Mouse (Mus musculus) hindbrain, postnatal 0 days (tissue): Measurements from ENCODE around the gene Trp53rkb. TPM values are rescaled to one million over a fixed set of nuclear protein-coding genes. Genes with fewer than 3 reads are reported as not detected.

Experiments
- ATAC-seq: fragments of 200-750 bp; cut with Nextera tagmentation; 2 replicates; pipeline ENCODE4 v1.8.0; 2017; ENCODE audit warnings: mild to moderate bottlenecking, moderate TSS enrichment, moderate library complexity
- DNase-seq: peaks from one replicate; pipeline ENCODE4 v3.0.0-alpha.2; 2015; ENCODE audit warnings: low spot score
- H3K27ac ChIP-seq: fragments of 300-500 bp; sonication (generic); 2 replicates; pipeline ENCODE4 v1.5.1; 2014; ENCODE audit warnings: mild to moderate bottlenecking
- H3K27me3 ChIP-seq: fragments of 300-500 bp; sonication (generic); 2 replicates; pipeline ENCODE4 v1.6.1; 2014; ENCODE audit warnings: low read length, mixed read lengths; ENCODE audit not compliant: insufficient read depth
- H3K36me3 ChIP-seq: fragments of 300-500 bp; sonication (generic); 2 replicates; pipeline ENCODE4 v1.6.1; 2014; ENCODE audit warnings: low read length, mixed read lengths; ENCODE audit not compliant: insufficient read depth
- H3K4me1 ChIP-seq: fragments of 300-500 bp; sonication (generic); 2 replicates; pipeline ENCODE4 v1.6.1; 2014; ENCODE audit warnings: antibody characterized with exemption, low read length, mixed read lengths; ENCODE audit not compliant: insufficient read depth
- H3K4me2 ChIP-seq: fragments of 300-500 bp; sonication (generic); 2 replicates; pipeline ENCODE4 v1.6.1; 2014; ENCODE audit warnings: low read depth, mild to moderate bottlenecking, low read length, moderate library complexity, mixed read lengths
- H3K4me3 ChIP-seq: fragments of 300-500 bp; sonication (generic); 2 replicates; pipeline ENCODE4 v1.5.1; 2014; ENCODE audit warnings: low read length
- H3K9ac ChIP-seq: fragments of 300-500 bp; sonication (generic); replicated peaks from 2 replicates; pipeline ENCODE4 v1.6.1; 2014; ENCODE audit warnings: mild to moderate bottlenecking, low read length, moderate library complexity, mixed read lengths
- H3K9me3 ChIP-seq: fragments of 300-500 bp; sonication (generic); 2 replicates; pipeline ENCODE4 v1.6.1; 2016; ENCODE audit warnings: low read length, mixed read lengths
- CTCF ChIP-seq: IDR thresholded peaks from 2 replicates; pipeline ENCODE4 v1.5.1; 2016; ENCODE audit warnings: antibody characterized with exemption, control low read depth, low read depth
- WGBS: fragments of 180-500 bp; shearing (Covaris S2); extraction: QIAGEN DNeasy Blood & Tissue Kit; methylation state at CpG from one replicate; pipeline ENCODE4 v1.1.7; 2014; 5-methylcytosine and 5-hydroxymethylcytosine counted together
- polyA plus RNA-seq: library from polyadenylated mRNA; unstranded; fragments of >200 nt; fragmentation: Nextera tagmentation; extraction: Ambion mirVana; gene quantifications from 2 replicates; pipeline ENCODE4 v1.2.1, GENCODE M21; 2015
- total RNA-seq: library from RNA; depleted of rRNA; stranded (reverse); fragments of >200 nt; gene quantifications from 2 replicates; pipeline ENCODE4 v1.2.3, GENCODE M21; 2014

Trp53rkb gene
- total and polyA plus RNA-seq, 2 experiments from 2014 or later, result 7.2 to 11.3 TPM

GRCm38 (mm10) chr2:166819849-166820248, 27.5 kb downstream of the Trp53rkb start:
- H3K4me1 ChIP-seq, result no peaks in the 10 kb centered on the region
- H3K4me3 ChIP-seq, result no peak overlapping the region
- no peak for TF ChIP-seq CTCF
- no peaks in the 10 kb centered on the region for H3K36me3 ChIP-seq
- H3K9ac ChIP-seq, result no peak overlapping the region
- no peaks in the 10 kb centered on the region for H3K27me3 ChIP-seq
- H3K9me3 ChIP-seq, result no peaks in the 10 kb centered on the region
- 92% methylated on average over 8 of the region's 8 CpGs for WGBS
- ATAC-seq, result no peak
- no peak for DNase-seq
- H3K4me2 ChIP-seq, result no peak overlapping the region
- H3K27ac ChIP-seq, result no peak overlapping the region

GRCm38 (mm10) chr2:166820844-166821243, 28.5 kb downstream of the Trp53rkb start:
- ATAC-seq (peak; percentile 24; the same call in 1 of the 2 replicates), DNase-seq (no peak)
- H3K27me3 ChIP-seq, result no peaks in the 10 kb centered on the region
- H3K27ac ChIP-seq, result no peak overlapping the region
- H3K9me3 ChIP-seq, result no peaks in the 10 kb centered on the region
- no peak overlapping the region for H3K9ac ChIP-seq
- H3K4me3 ChIP-seq, result no peak overlapping the region
- 57% methylated on average over 2 of the region's 2 CpGs for WGBS
- no peak overlapping the region for H3K4me2 ChIP-seq
- H3K36me3 ChIP-seq, result no peaks in the 10 kb centered on the region
- TF ChIP-seq CTCF, result no peak
- H3K4me1 ChIP-seq, result no peaks in the 10 kb centered on the region

- H3K9me3 ChIP-seq, result no peaks in the 10 kb centered on the region
- no peak overlapping the region for H3K27ac ChIP-seq
- WGBS, result 90% methylated on average over 3 of the region's 3 CpGs
- no peak overlapping the region for H3K4me3 ChIP-seq
- no peak overlapping the region for H3K9ac ChIP-seq
- no peak for DNase-seq
- no peaks in the 10 kb centered on the region for H3K27me3 ChIP-seq
- H3K4me1 ChIP-seq, result no peaks in the 10 kb centered on the region
- no peak for ATAC-seq
- TF ChIP-seq CTCF, result no peak
- H3K4me2 ChIP-seq, result no peak overlapping the region
- no peaks in the 10 kb centered on the region for H3K36me3 ChIP-seq
Measured at GRCm38 (mm10) chr2:166821406-166821805, 29.1 kb downstream of the Trp53rkb start.

GRCm38 (mm10) chr2:166822119-166822826, 29.9 kb downstream of the Trp53rkb start:
- DNase-seq (no peak), ATAC-seq (no peak)
- no peak for TF ChIP-seq CTCF
- WGBS, result 67% methylated on average over 10 of the region's 10 CpGs
- Histone ChIP-seq H3K4me3 (no peak overlapping the region), H3K4me2 (no peak overlapping the region), H3K9ac (no peak overlapping the region), H3K36me3 (no peaks in the 10 kb centered on the region), H3K4me1 (no peaks in the 10 kb centered on the region), H3K9me3 (no peaks in the 10 kb centered on the region), H3K27me3 (no peaks in the 10 kb centered on the region), H3K27ac (no peak overlapping the region)

- Histone ChIP-seq H3K9ac (no peak overlapping the region), H3K4me1 (no peaks in the 10 kb centered on the region), H3K4me2 (no peak overlapping the region), H3K9me3 (no peaks in the 10 kb centered on the region), H3K27ac (peak overlapping the region; percentile 41; the same call in 1 of the 2 replicates), H3K27me3 (no peaks in the 10 kb centered on the region), H3K4me3 (no peak overlapping the region), H3K36me3 (no peaks in the 10 kb centered on the region)
- TF ChIP-seq CTCF, result no peak
- WGBS, result 45% methylated on average over 2 of the region's 2 CpGs
- DNase-seq (peak; percentile 54), ATAC-seq (no peak)
Measured at GRCm38 (mm10) chr2:166822901-166823300, 30.6 kb downstream of the Trp53rkb start.

GRCm38 (mm10) chr2:166824386-166824785, 32.1 kb downstream of the Trp53rkb start:
- Histone ChIP-seq H3K36me3 (no peaks in the 10 kb centered on the region), H3K4me1 (no peaks in the 10 kb centered on the region), H3K4me2 (no peak overlapping the region), H3K27ac (no peak overlapping the region), H3K27me3 (no peaks in the 10 kb centered on the region), H3K4me3 (no peak overlapping the region), H3K9me3 (no peaks in the 10 kb centered on the region), H3K9ac (no peak overlapping the region)
- DNase-seq (no peak), ATAC-seq (no peak)
- TF ChIP-seq CTCF, result no peak
- WGBS, result 91% methylated on average over 5 of the region's 5 CpGs

- no peak overlapping the region for H3K4me2 ChIP-seq
- no peak for DNase-seq
- no peak for ATAC-seq
- no peak overlapping the region for H3K4me3 ChIP-seq
- no peaks in the 10 kb centered on the region for H3K9me3 ChIP-seq
- no peaks in the 10 kb centered on the region for H3K36me3 ChIP-seq
- no peaks in the 10 kb centered on the region for H3K27me3 ChIP-seq
- H3K9ac ChIP-seq, result no peak overlapping the region
- H3K4me1 ChIP-seq, result no peaks in the 10 kb centered on the region
- TF ChIP-seq CTCF, result no peak
- H3K27ac ChIP-seq, result no peak overlapping the region
- WGBS, result 89% methylated on average over 5 of the region's 5 CpGs
Measured at GRCm38 (mm10) chr2:166824998-166825397, 32.7 kb downstream of the Trp53rkb start.
